Mouse (Mus musculus) layer of hippocampus, adult 9-11 months (tissue): ENCODE data around the gene Prkaa2.

Experiments used
- DNase-seq: peaks from one replicate; pipeline ENCODE4 v3.0.0; 2022

Gene Prkaa2

GRCm38 (mm10) chr4:105109199-105109989, at the start of gene Prkaa2:
Prkaa2 (minus strand) TSS chr4:105109890.
- peak; percentile 74 for DNase-seq

GRCm38 (mm10) chr4:105159531-105159870, 49.8 kb upstream of the Prkaa2 start:
- no peak for DNase-seq

- no peak for DNase-seq
Observed at GRCm38 (mm10) chr4:105158651-105159530, 49.2 kb upstream of the Prkaa2 start.

- peak; percentile 65 for DNase-seq
Observed at GRCm38 (mm10) chr4:105158169-105158555, 48.5 kb upstream of the Prkaa2 start.

- peak; percentile 79 for DNase-seq
Observed at GRCm38 (mm10) chr4:105157276-105158168, 47.8 kb upstream of the Prkaa2 start, which contains the start of gene Plpp3. Plpp3 (plus strand) TSS chr4:105157347.

GRCm38 (mm10) chr4:105156955-105157275, 47.2 kb upstream of the Prkaa2 start:
- no peak for DNase-seq

- no peak for DNase-seq
Observed at GRCm38 (mm10) chr4:105156281-105156680, 46.6 kb upstream of the Prkaa2 start.

GRCm38 (mm10) chr4:105153227-105153626, 43.5 kb upstream of the Prkaa2 start:
- no peak for DNase-seq

- DNase-seq = peak; percentile 75
Observed at GRCm38 (mm10) chr4:105151911-105152690, 42.4 kb upstream of the Prkaa2 start.

GRCm38 (mm10) chr4:105149492-105149891, 39.8 kb upstream of the Prkaa2 start:
- no peak for DNase-seq

GRCm38 (mm10) chr4:105133350-105134050, 23.8 kb upstream of the Prkaa2 start:
- DNase-seq = no peak

- DNase-seq = no peak
Observed at GRCm38 (mm10) chr4:105131756-105132314, 22.1 kb upstream of the Prkaa2 start.

- no peak for DNase-seq
Observed at GRCm38 (mm10) chr4:105129212-105129611, 19.5 kb upstream of the Prkaa2 start.

- peak; percentile 39 for DNase-seq
Observed at GRCm38 (mm10) chr4:105122429-105122828, 12.7 kb upstream of the Prkaa2 start.

- DNase-seq = peak; percentile 51
Observed at GRCm38 (mm10) chr4:105121081-105121480, 11.4 kb upstream of the Prkaa2 start.

GRCm38 (mm10) chr4:105113468-105113867, 3.8 kb upstream of the Prkaa2 start:
- no peak for DNase-seq

GRCm38 (mm10) chr4:105113042-105113441, 3.4 kb upstream of the Prkaa2 start:
- no peak for DNase-seq

GRCm38 (mm10) chr4:105111770-105112169, 2.1 kb upstream of the Prkaa2 start:
- no peak for DNase-seq

GRCm38 (mm10) chr4:105110684-105111035, 970 bp upstream of the Prkaa2 start:
- no peak for DNase-seq

GRCm38 (mm10) chr4:105109990-105110683, 447 bp upstream of the Prkaa2 start:
- peak; percentile 68 for DNase-seq
